Mouse (Mus musculus) layer of hippocampus, postnatal 25 days (tissue): Measurements from ENCODE around the gene Rhox2b. TPM values are rescaled to one million over a fixed set of nuclear protein-coding genes. Genes with fewer than 3 reads are reported as not detected.
"Not testable (repeated sequence)": the region's sequence is repeated elsewhere in the genome, so short reads cannot be mapped to it uniquely, and the experiment has no call there.

Experiments
- DNase-seq, 2 experiments: peaks; one replicate each; pipeline ENCODE4 v3.0.0; 2022; ENCODE audit warnings: mixed read lengths in 2 of 2, low spot score in 1 of 2; ENCODE audit errors: extremely low spot score in 1 of 2
- total RNA-seq, 2 experiments: library from RNA; stranded (reverse); gene quantifications; 2 replicates each; pipeline ENCODE4 v1.2.3; 2021

The Rhox2b gene
- not detected for total RNA-seq

- not testable (repeated sequence) for DNase-seq
These were observed at the start of gene Rhox2b for GRCm38 (mm10) chrX:37411767-37412166. Gene Rhox2b, plus strand, starts transcription at chrX:37412067.

GRCm38 (mm10) chrX:37379728-37380127, 32.1 kb upstream of the Rhox2b start, which contains the start of gene Rhox3a2:
Gene Rhox3a2, plus strand, starts transcription at chrX:37380028.
- DNase-seq: not testable (repeated sequence)

GRCm38 (mm10) chrX:37390548-37390947, 21.3 kb upstream of the Rhox2b start, which contains the start of gene Rhox4a2:
Gene Rhox4a2, plus strand, starts transcription at chrX:37390848.
- not testable (repeated sequence) for DNase-seq

GRCm38 (mm10) chrX:37432194-37432593, 20.3 kb downstream of the Rhox2b start, which contains the start of gene Rhox4b:
Gene Rhox4b, plus strand, starts transcription at chrX:37432494.
- DNase-seq: not testable (repeated sequence)

- not testable (repeated sequence) for DNase-seq
These were observed 41.5 kb downstream of the Rhox2b start, which contains the start of gene Rhox2c for GRCm38 (mm10) chrX:37453380-37453779. Gene Rhox2c, plus strand, starts transcription at chrX:37453680.

- not testable (repeated sequence) for DNase-seq
These were observed 46.4 kb downstream of the Rhox2b start, which contains the start of gene Rhox3c for GRCm38 (mm10) chrX:37458285-37458684. Gene Rhox3c, plus strand, starts transcription at chrX:37458585.

Other genes with a start within 250 kb of the Rhox2b start
- gene Akap14, start 243.2 kb upstream of the Rhox2b start, total RNA-seq: not detected
- 100 to 1,000 TPM; 225 to 256 TPM for gene Ndufa1, start 220.9 kb upstream of the Rhox2b start, total RNA-seq
- 1 to 10 TPM; 7.3 TPM for gene Rnf113a1, start 220.8 kb upstream of the Rhox2b start, total RNA-seq
- not detected for gene Gm9, start 201.0 kb upstream of the Rhox2b start, total RNA-seq
- gene Rhox1, start 189.8 kb upstream of the Rhox2b start, total RNA-seq: not detected
- gene Rhox2a, start 167.1 kb upstream of the Rhox2b start, total RNA-seq: not detected
- gene Rhox3a, start 162.1 kb upstream of the Rhox2b start, total RNA-seq: not detected
- not detected for gene Rhox4a, start 146.7 kb upstream of the Rhox2b start, total RNA-seq
- not detected for gene Rhox3a2, start 32.0 kb upstream of the Rhox2b start, total RNA-seq
- gene Rhox4a2, start 21.2 kb upstream of the Rhox2b start, total RNA-seq: not detected
- gene Rhox4b, start 20.4 kb downstream of the Rhox2b start, total RNA-seq: not detected
- not detected for gene Rhox2c, start 41.6 kb downstream of the Rhox2b start, total RNA-seq
- not detected for gene Rhox3c, start 46.5 kb downstream of the Rhox2b start, total RNA-seq
- gene Rhox4c, start 68.3 kb downstream of the Rhox2b start, total RNA-seq: not detected
- not detected for gene Rhox2d, start 81.4 kb downstream of the Rhox2b start, total RNA-seq
- gene Rhox4d, start 102.3 kb downstream of the Rhox2b start, total RNA-seq: not detected
- not detected for gene Rhox2e, start 118.4 kb downstream of the Rhox2b start, total RNA-seq
- not detected for gene Rhox3e, start 130.0 kb downstream of the Rhox2b start, total RNA-seq
- not detected for gene Rhox4e, start 145.3 kb downstream of the Rhox2b start, total RNA-seq
- not detected for gene Rhox2f, start 159.3 kb downstream of the Rhox2b start, total RNA-seq
- not detected for gene Rhox3f, start 168.9 kb downstream of the Rhox2b start, total RNA-seq
- not detected for gene Rhox4f, start 195.6 kb downstream of the Rhox2b start, total RNA-seq
- gene Rhox3g, start 216.5 kb downstream of the Rhox2b start, total RNA-seq: not detected
- gene Rhox2g, start 231.4 kb downstream of the Rhox2b start, total RNA-seq: not detected
- gene Rhox4g, start 239.3 kb downstream of the Rhox2b start, total RNA-seq: not detected